Mouse (Mus musculus) liver, embryonic 14 days (tissue): ENCODE results near the gene Olfr559. TPM values are rescaled to one million over a fixed set of nuclear protein-coding genes. Genes with fewer than 3 reads are reported as not detected.

ENCODE experiments used
- polyA plus RNA-seq: library from polyadenylated mRNA; depleted of rRNA; stranded (reverse); fragments of >200 nt; gene quantifications from 2 replicates; pipeline ENCODE4 v1.2.3, GENCODE M21; 2012; rRNA removed

Gene Olfr559
- polyA plus RNA-seq = not detected in 2 replicates

GRCm38 (mm10) chr7:102727391-102727790 is at the start of gene Olfr559:
Gene Olfr559, minus strand, starts transcription at chr7:102727491.

DNA sequence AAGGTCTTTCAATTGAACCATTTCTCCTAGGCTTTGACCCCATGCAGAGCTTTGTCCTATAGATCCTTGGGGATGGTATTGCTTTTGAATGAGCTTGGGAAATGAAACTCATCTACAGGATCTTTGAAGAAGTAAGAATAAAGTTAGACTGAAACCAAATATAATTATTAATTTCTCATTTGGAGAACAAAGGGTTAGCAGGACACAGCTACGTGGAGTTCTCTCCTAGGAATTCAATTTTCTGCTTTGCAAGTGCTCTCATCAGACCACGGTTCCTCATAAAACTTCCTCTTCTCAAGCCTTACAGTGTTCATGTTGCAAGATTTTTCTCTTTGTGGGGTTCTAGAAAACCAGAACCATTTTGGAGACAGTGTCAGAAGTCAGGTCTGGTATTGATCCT is 43.6 kb upstream of the Olfr559 start, which contains the start of gene Olfr561:
TSS of gene Olfr561 (plus strand) at position 301 of the 400 bp plus-strand sequence.

DNA sequence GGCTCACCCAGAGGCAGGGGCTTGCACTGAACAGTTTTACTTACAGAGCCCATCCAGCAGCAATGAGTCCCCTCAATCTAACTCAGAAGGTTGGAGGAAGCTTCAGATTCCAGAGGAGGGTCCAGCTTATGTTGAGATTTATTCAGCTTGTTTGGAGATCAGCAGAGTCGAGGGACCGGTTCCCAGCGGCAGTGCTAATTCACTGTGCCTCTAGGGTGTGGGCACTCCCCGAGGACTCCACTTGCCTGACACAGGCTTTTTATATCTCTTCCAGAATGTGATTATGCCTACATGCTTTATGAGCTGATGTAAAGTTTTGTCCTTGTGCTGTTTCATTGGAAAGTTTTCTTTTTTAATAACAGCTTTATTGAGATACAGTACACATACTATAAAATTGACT is 32.0 kb upstream of the Olfr559 start, which contains the start of the genes Olfr560 and Olfr78:
TSS of gene Olfr560 (minus strand) at position 101 of the 400 bp plus-strand sequence.
TSS of gene Olfr78 (minus strand) at position 206 of the 400 bp plus-strand sequence.

GRCm38 (mm10) chr7:102718970-102719369 is 8.3 kb downstream of the Olfr559 start, which contains the start of gene Olfr33:
Gene Olfr33, minus strand, starts transcription at chr7:102719070.

GRCm38 (mm10) chr7:102701915-102702314 is 25.4 kb downstream of the Olfr559 start, which contains the start of gene Olfr558:
Gene Olfr558, plus strand, starts transcription at chr7:102702215.

DNA sequence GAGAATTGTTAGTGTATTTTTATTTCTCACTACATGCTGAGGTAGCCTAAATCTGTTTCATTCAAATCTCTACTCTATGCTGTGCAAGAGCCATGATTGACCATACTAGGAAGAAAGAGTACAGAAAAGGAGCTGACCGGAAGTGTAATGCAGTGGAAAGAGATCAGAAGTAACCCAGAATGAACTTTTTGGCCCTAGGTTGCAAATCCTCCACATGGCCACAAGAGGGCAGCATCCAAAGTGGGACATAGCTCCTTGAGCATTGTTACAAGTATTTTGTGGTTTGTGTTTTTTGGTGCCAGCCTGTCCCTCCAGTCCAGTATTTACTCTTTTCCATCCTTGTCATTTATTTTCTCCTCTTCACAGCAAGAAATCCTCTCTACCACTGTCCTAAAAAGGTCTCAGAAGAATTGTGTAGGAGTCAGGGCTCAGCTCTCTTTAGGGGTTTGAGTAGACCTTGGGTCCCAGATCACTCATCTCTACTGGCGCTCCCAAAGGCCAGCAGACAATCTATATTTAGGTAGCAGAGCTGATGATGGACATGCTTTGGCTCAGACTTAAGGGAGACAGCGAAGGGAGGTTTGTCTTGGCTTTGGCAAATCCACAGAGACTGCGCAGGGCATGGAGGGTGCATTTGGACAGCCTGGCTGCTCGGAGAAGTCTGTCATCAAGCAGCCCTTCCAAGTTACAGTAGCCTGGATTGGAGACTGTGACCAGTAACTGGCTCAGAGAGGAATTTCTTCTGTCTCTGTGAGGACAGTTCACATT is 31.7 kb downstream of the Olfr559 start, which contains the start of gene Olfr557:
TSS of gene Olfr557 (plus strand) at position 553 of the 768 bp plus-strand sequence.

GRCm38 (mm10) chr7:102686944-102687501 is 40.3 kb downstream of the Olfr559 start, which contains the start of gene Trim68:
Gene Trim68, minus strand, starts transcription at chr7:102687327.

Other genes with a start within 250 kb of the Olfr559 start
- gene Olfr543, start 245.8 kb downstream of the Olfr559 start, polyA plus RNA-seq = not detected in 2 replicates
- not detected in 2 replicates for gene Olfr544, start 239.2 kb downstream of the Olfr559 start, polyA plus RNA-seq
- gene Olfr545, start 227.9 kb downstream of the Olfr559 start, polyA plus RNA-seq = not detected in 2 replicates
- gene Olfr547, start 192.7 kb downstream of the Olfr559 start, polyA plus RNA-seq = not detected in 2 replicates
- gene Olfr548-ps1, start 186.6 kb downstream of the Olfr559 start, polyA plus RNA-seq = not detected in 2 replicates
- gene Olfr549, start 177.6 kb downstream of the Olfr559 start, polyA plus RNA-seq = not detected in 2 replicates
- gene Trim21, start 162.0 kb downstream of the Olfr559 start, polyA plus RNA-seq = 3.5 and 4.1 TPM in 2 replicates
- gene Olfr550, start 156.0 kb downstream of the Olfr559 start, polyA plus RNA-seq = not detected in 2 replicates
- not detected in 2 replicates for gene Olfr551, start 135.6 kb downstream of the Olfr559 start, polyA plus RNA-seq
- gene Olfr552, start 129.7 kb downstream of the Olfr559 start, polyA plus RNA-seq = not detected in 2 replicates
- gene Olfr553, start 109.3 kb downstream of the Olfr559 start, polyA plus RNA-seq = not detected in 2 replicates
- gene Olfr554, start 89.1 kb downstream of the Olfr559 start, polyA plus RNA-seq = not detected in 2 replicates
- not detected in 2 replicates for gene Olfr555, start 68.7 kb downstream of the Olfr559 start, polyA plus RNA-seq
- gene Olfr556, start 62.6 kb downstream of the Olfr559 start, polyA plus RNA-seq = not detected in 2 replicates
- 2.0 and 2.5 TPM in 2 replicates for gene Trim68, start 40.2 kb downstream of the Olfr559 start, polyA plus RNA-seq
- gene Olfr557, start 31.6 kb downstream of the Olfr559 start, polyA plus RNA-seq = not detected in 2 replicates
- not detected in 2 replicates for gene Olfr558, start 25.3 kb downstream of the Olfr559 start, polyA plus RNA-seq
- gene Olfr33, start 8.4 kb downstream of the Olfr559 start, polyA plus RNA-seq = not detected in 2 replicates
- not detected in 2 replicates for gene Olfr560, start 31.9 kb upstream of the Olfr559 start, polyA plus RNA-seq
- gene Olfr78, start 32.0 kb upstream of the Olfr559 start, polyA plus RNA-seq = 0.01 and 0.15 TPM in 2 replicates
- gene Olfr561, start 43.7 kb upstream of the Olfr559 start, polyA plus RNA-seq = 0.05 TPM in 1 of 2 replicates, not detected in the other
- not detected in 2 replicates for gene Olfr564, start 76.0 kb upstream of the Olfr559 start, polyA plus RNA-seq
- not detected in 2 replicates for gene Olfr566, start 131.3 kb upstream of the Olfr559 start, polyA plus RNA-seq
- gene Olfr568, start 149.6 kb upstream of the Olfr559 start, polyA plus RNA-seq = not detected in 2 replicates
- gene Olfr569, start 163.4 kb upstream of the Olfr559 start, polyA plus RNA-seq = not detected in 2 replicates
- not detected in 2 replicates for gene Olfr570, start 167.1 kb upstream of the Olfr559 start, polyA plus RNA-seq
- gene Olfr571, start 190.0 kb upstream of the Olfr559 start, polyA plus RNA-seq = not detected in 2 replicates
- gene Olfr572, start 196.9 kb upstream of the Olfr559 start, polyA plus RNA-seq = not detected in 2 replicates
- not detected in 2 replicates for gene Olfr573-ps1, start 215.1 kb upstream of the Olfr559 start, polyA plus RNA-seq
- not detected in 2 replicates for gene Olfr574, start 221.0 kb upstream of the Olfr559 start, polyA plus RNA-seq
- 0.03 TPM in 1 of 2 replicates, not detected in the other for gene Olfr575, start 231.3 kb upstream of the Olfr559 start, polyA plus RNA-seq
- gene Olfr576, start 235.2 kb upstream of the Olfr559 start, polyA plus RNA-seq = not detected in 2 replicates
- gene Olfr577, start 248.5 kb upstream of the Olfr559 start, polyA plus RNA-seq = not detected in 2 replicates